Mouse (Mus musculus): ENCODE results near the gene Mfsd11. TPM values are rescaled to one million over a fixed set of nuclear protein-coding genes. Genes with fewer than 3 reads are reported as not detected.
"Not testable (repeated sequence)": the region's sequence is repeated elsewhere in the genome, so short reads cannot be mapped to it uniquely, and the experiment has no call there.

Mfsd11 gene
- total RNA-seq, 2 experiments from 2014 or later: 22.3 to 27.2 TPM

DNA sequence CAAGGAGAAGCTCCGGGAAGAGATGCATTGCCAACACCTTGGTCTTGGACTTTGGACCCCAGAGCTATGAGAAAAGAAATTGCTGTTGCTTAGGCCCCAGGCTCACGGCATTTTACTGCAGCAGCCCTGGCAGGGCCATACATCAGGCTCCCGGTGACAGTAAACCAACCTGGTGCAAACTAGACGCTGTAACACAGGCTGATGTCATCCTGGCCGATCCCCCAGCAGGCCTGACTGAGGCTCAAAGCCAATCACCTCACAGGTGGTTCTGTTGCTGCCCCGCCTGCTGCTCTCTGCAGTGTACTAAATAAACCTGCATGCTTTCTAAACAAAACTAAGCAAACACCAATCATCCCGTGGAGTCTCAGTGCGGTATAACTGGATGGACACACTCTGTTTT, 33.5 kb upstream of the Mfsd11 start:
- intact Hi-C loops (cut with DNase I; ENCODE audit: low total_unique reads): no loop called here

DNA sequence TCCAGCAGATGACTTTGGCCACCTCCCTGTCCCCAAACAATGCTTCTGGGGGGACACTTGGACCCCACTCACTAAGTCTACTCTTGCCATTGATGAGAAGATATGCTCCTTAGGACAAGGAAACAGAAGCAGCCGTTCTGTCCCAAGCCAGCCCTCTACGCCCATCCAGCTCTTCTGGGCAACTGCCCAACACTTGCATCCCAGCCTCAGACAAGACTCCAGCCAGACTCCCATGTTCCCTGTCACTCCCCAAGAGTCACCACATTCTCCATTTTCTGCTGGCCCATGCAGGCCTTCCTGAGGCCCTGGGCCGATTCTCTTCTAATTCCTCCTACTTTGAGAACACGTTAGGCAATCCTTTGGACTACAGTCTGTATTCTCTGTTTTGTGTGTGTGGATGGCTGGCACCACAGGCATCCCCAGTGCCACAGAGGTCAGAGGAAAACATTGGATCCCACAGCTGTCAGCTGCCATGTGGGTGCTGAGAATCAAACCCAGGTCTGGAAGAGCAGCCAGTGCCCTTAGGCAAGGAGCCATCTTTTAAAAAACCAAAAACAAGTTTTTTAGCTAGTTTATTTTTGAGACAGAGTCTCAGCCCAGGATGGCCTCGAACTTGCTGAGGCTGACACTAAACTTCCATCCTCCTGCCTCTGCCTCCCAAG, 32.2 kb upstream of the Mfsd11 start:
- DNase-seq: no peak
- intact Hi-C loops (cut with DNase I; ENCODE audit: low total_unique reads): no loop called here

More for the DNA sequence above, 33.5 kb upstream of the Mfsd11 start:
- no peak for DNase-seq

DNA sequence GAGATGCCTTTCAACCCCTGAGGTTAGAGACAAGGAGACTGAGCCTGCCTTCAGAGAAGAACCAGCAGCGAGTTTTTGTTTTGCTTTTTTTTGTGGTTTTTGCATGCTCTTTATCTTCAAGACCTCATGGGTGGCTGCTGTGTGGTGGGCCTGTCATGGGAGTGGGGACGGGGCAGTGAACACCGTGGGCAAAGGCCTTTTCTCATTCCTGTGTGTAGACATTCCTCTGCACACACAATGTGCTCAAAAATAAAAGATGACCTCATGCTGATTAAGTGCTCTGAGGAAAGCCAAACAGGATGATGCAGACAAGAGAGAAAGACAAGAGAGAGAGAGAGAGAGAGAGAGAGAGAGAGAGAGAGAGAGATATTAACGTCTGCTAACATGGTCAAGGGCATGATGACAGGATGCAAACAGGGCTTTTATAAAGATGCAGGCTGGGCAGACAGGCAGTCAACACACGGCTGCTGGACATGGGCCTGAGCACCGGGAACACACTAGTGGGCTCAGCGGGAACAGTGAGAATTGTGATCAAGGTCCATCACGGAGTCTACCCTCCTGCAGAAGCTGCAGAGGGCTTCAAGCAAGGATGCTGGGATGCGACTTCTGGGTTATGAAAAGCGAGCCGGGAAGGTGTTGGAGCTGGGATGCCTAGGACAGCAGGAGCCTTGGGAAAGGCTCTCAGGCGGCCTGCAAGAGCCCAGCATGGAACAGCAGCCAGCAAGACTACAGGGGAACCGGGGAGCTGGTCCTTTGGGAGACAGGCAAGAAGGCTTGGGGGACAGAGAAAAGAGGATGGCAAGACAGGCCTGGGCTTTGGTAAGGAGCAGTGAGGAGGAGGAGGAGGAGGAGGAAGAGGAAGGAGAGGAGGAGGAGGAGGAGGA, 30.9 kb upstream of the Mfsd11 start:
- no peak for DNase-seq

DNA sequence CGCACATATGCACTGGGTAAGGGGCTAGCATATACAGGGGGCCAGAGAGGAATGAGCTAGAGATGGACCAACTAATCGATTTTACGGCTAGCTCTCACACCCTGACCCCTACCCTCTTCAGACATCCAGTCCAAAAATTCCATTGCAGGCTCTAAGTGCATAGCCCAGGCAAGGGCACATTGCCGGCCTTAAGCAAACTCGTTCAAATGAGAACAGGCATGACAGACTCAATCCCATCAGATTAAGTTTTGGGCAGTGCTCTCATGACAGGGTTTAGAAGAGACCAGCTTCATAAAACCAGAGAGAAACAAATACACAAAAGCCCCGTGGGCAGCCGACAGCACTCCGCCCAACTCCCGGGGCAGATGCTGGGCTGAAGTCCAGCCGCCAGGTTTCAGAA, 30.0 kb upstream of the Mfsd11 start:
- no peak for DNase-seq
- intact Hi-C loops (cut with DNase I; ENCODE audit: low total_unique reads): no loop called here

More for the DNA sequence above, 30.9 kb upstream of the Mfsd11 start:
- intact Hi-C loops (cut with DNase I; ENCODE audit: low total_unique reads): no loop called here

DNA sequence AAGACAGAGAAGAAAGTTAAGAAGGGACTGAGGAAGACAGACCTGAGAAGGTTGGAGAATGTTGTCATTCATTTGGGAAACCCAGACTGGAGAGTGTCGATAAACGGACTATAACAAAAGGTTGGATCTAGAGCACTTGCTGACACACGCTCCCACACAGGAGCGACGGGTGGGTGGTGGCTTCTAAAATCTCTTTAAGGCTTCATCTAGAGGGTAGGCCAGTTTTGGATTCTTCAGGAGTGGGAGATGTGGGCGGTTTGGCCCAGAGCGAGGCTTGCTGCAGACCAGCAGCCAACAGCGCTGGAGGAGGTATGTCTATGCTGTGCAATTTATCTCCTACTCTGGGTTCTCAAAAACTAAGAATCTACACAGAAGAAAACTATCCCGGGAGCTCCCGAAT, 29.6 kb upstream of the Mfsd11 start:
- DNase-seq: no peak
- intact Hi-C loops (cut with DNase I; ENCODE audit: low total_unique reads): no loop called here

DNA sequence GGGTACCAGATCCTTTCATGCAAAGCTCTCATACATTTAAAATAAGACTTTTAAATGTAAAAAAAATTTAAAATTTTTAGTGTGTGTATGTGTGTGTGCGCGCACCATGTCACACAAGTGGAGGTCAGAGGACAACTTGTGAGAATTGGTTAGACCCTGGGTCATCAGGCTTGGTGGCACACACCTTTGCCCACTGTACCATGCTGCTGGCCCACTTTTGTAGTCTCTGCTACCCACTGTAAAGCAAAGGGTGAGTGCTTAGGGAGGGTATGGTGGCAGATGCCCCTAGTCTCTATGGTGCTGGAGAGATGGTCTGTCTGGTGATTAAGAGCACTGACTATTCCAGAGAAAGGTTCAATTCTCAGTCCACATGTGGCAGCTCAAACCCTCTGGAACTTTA, 29.0 kb upstream of the Mfsd11 start:
- intact Hi-C loops (cut with DNase I; ENCODE audit: low total_unique reads): no loop called here
- DNase-seq: no peak

DNA sequence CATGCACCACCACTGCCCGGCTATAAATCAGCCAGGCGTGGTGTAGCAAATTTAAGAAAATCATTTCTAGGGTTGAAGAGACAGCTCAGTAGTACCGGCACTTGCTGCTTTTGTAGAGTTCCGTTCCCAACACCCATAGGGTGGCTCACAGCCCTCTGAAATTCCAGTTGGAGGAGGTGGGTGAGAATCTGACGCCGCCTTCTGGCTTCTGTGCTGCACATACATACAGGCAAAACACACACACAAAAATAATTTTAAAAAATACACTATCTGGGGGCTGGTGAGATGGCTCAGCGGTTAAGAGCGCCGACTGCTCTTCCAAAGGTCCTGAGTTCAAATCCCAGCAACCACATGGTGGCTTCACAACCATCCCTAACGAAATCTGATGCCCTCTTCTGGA, 28.4 kb upstream of the Mfsd11 start:
- intact Hi-C loops (cut with DNase I; ENCODE audit: low total_unique reads); DNase-seq: not testable (repeated sequence)

DNA sequence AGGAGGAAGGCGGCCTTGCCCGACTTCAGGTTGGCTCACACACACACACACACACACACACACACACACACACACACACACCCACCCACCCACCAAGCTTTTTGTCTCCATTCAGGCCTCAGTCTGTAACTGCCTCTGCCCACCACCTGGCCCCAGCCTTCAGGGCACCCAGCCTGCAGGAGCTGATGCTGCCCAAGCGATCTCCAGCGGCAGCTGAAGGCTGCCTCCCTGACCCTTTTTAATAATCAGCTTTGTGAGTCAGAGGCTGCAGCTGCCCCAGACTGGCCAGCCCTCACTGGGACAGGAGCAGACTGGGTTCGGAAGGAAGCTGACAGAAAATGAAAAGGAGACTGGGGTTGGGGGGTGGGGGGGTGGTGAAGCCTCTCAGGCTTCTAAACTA, 27.0 kb upstream of the Mfsd11 start:
- intact Hi-C loops (cut with DNase I; ENCODE audit: low total_unique reads): no loop called here

DNA sequence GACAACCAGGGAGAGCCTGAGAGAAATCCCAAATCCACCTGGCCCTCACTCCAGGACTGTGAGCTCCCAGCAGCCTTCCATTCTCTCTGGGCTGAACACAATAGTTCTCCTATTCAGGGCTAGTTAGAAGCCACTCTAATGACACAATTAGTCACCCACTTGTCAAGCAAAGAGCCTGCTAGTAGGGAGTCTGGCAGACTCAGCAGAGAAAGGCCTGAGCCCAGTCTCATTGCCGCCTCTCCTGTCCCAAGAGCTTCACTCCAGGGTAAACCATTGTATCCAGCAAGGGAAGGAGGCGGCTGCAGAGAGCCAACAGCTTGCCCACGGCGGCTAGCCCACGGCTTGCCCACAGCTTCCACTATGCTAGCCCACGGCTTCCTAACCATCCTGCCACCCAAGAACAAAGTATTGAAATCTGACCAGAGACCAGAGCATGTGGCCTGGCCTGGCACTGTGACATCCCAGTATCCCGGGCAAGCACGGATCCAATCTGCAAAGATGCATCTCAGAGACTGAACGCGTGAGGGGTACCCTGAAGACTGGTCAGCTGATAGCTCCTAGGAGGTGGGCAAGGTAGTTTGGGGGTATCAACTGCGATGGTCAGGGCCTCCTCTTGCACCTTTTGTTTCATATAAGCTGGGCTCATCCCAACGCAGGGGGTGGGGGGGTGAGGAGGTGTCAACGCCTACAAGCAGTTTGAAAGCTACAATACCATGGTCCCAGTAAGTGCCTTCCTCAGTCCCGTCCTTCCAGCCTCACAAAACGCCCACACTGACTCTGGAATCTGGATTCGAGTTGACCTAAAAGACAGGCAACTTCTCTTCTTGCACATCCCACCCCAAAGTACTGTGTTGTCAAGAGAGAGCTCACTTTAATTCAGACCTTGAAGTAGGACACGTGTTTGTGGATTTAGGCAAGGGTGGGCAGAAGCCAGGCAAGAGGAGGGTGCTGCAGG, 25.4 kb upstream of the Mfsd11 start:
- DNase-seq: no peak
- intact Hi-C loops (cut with DNase I; ENCODE audit: low total_unique reads): no loop called here

More for the DNA sequence above, 27.0 kb upstream of the Mfsd11 start:
- peak; percentile 57 for DNase-seq

DNA sequence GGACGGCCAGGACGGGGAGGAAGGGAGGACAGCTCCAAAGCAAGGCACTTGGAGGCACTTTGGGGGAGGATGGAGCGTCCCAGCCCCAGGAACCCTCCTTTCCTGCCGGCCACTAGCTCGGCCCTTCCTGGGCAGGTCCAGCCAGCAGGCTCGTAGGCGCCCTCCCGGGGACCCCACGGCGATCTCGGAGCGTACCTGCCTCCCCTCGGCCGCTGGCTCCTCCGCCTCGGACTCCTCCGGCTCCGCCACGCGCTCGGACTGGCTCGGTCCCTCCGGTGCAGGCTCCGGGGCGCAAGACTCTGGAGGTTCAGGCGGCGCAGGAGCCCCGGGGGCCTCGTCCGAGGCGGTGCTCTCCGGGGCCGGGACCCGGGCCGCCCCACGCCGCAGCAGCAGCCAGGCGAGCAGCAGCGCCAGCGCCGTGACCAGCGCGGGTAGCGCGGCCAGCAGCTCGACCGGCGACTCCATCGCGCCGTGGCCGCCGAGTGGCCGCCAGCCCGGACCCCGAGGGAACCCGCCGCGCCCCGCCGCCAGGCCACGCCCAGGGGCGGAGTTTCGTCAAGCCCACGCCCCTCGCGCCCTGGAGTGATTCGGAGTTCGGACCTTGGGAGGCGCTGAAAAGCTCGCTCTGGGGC, 24.6 kb upstream of the Mfsd11 start, which contains the start of gene Mxra7:
Gene Mxra7 (minus strand): TSS at position 513 of the 632 bp plus-strand sequence.
- DNase-seq: peak; percentile 88
- intact Hi-C loops (cut with DNase I; ENCODE audit: low total_unique reads): no loop called here

DNA sequence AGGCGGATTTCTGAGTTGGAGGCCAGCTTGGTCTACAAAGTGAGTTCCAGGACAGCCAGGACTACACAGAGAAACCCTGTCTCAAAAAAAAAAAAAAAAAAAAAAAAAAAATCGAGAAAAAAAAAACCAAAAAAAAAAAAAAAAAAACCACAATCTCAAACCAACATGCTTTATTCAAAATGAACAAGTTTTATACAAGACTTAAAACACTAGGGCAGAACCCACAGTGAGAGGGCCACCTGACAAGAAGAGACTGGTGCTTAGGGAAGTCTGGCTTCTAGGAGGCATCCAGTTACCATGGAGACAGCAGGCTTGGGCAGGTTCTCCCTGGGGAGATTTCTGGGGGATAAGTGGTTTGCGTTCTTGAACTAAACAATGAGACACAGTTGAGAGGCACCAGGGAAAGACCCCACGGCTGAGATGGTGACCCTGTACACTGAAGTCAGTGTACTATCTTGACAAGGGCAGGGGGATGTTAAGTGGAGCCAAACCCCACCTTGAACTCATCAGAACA, 20.0 kb upstream of the Mfsd11 start:
- intact Hi-C loops (cut with DNase I; ENCODE audit: low total_unique reads): no loop called here
- no peak for DNase-seq

DNA sequence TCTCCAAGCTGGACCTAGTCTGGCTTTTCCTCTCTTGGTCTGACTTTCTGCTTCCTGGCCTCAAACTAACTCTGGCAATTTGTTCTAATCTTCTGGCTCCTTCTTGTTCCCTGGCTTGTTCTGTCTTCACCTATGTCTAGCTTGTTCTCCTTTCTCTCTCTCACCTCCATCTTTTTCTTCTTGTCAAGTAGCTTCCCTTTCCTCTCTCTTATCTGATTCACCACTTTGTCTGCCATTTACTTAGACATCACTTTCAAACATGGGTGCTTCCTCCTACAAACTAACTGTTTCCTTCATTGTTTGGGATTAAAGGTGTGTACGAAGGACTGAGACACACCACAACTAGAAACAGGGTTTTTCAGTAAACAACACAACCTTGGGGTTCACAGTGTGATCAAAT, 17.3 kb upstream of the Mfsd11 start:
- no peak for DNase-seq
- intact Hi-C loops (cut with DNase I; ENCODE audit: low total_unique reads): no loop called here

DNA sequence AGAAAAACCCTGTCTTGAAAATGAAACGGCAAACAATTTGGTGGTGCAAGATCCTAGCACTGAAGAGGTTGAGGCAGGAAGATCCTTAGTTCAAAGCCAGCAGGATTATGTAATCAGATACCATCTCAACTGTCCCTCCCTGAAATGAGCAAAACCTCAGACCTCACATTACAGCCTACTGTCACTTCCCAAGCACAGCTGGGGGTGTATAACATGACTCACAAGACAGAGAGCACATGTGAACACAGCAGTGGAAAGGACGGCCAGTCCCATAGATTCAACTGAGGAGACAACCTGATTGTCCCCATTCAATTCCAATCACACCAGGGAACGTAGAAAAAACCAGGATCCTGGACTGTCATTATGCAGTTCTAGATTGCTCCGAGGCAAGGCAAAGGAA, 16.0 kb upstream of the Mfsd11 start:
- intact Hi-C loops (cut with DNase I; ENCODE audit: low total_unique reads): no loop called here

DNA sequence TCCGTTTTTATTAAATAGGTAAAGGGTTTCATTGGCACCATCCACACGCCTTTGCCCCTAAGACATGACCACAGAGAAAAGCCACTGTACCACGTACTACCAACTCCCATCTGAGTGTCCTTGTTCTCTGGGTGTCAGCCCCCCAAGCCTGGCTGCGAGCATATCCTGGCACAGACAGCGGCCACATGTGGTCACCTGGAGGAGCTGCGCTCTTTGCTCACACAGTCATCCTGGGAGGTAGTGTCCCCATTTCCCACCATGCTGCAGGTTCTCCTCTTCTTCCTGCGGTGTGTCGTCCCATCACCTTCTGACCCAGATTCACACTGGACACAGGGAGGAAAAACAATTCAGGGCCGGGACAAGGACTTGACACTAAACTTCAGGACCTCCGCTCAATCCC, 14.8 kb upstream of the Mfsd11 start:
- no peak for DNase-seq
- intact Hi-C loops (cut with DNase I; ENCODE audit: low total_unique reads): no loop called here

More for the DNA sequence above, 16.0 kb upstream of the Mfsd11 start:
- no peak for DNase-seq

DNA sequence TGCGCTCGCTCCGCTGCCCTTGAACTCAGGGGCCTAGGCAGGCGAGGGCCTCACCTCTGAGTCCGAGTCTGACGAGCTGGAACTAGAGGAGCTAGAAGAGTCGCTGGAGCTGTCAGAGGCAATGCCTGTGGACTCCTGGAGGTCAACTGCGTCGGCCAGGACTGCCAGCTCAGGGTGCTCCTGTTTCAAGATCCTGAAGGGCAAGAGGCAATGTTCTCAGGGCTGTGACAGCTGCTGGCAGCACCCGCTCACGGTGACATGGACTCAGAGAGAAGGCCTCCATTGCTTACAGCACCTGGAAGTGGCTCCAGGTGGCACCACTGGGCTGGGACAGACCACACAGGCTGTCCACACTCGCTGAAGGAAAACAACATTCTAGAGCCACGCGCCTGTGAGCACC, 13.3 kb upstream of the Mfsd11 start:
- intact Hi-C loops (cut with DNase I; ENCODE audit: low total_unique reads): no loop called here
- DNase-seq: no peak

DNA sequence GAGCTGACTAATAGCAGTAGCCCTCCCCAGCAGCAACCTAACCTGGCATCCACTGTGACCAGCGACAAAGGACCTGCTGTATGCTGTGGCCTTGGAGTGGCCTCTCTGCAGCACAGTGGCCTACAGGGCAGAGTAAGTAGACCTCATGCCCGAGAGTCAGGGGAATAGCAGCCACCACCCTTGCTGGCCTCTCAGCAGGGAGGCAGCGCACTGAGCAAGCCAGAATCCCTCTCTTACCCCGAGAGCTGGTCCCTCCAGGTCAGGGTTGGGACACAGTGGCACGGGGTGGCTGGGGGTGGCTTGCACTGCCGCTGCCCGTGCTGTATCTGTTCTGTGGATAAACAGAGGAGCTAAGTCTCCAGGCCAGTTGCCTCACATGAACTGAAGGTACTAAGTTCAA, 12.6 kb upstream of the Mfsd11 start:
- no peak for DNase-seq
- intact Hi-C loops (cut with DNase I; ENCODE audit: low total_unique reads): no loop called here

DNA sequence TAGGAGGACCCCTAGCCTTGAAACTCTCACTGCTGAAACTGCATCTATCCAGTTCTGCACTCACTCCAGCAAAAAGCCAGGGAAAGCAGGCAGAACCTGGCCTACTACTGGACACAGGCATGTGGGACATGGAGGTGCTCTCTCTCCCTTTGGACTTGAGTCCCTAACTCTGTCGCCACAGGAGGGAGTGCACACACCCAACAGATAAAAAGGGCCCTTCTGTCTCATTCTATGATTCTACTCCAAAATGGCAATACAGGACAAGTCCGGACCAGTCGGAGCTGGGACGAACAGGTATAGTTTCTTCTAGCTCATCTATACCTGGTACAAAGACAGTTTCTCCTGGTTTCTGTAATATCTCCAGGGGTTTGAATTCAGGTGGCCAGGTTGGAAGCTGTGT, 11.5 kb upstream of the Mfsd11 start:
- intact Hi-C loops (cut with DNase I; ENCODE audit: low total_unique reads): no loop called here
- no peak for DNase-seq

DNA sequence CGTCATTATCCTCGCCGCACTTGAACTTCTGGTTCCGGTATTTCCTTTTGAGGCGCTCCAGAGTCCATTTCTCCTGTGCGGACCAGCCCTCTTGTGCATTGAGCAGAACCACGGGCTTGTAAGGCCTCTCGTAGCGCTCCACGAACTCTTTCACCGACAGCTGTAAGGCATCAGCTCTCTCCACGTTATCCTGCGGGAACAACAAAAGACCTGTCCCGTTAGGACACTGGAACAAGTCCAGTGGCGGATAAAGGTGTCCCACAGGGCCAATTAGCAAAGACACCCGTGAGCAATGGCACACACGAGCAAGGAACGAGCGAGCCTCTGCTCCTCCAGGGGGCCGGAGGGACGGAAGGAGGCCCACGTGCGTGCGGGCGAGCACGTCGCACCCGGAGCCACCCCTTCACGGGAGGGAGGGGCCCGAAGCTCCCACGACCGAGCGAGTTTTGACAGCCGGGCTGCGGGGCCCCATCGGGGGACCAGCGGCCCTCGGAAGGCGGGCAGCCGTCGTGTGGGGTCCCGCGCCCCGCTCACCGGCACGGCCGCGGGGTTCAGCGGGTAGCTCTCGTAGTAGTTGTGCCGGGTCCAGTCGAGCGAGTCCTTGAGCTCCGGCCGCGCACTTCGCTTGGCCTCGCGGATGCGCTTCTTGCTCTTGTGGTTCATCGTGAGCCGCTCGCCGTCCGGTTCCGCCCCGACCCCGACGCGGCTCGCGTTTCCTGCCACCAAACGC, 9.5 kb upstream of the Mfsd11 start:
- intact Hi-C loops (cut with DNase I; ENCODE audit: low total_unique reads): no loop called here
- peak; percentile 75 for DNase-seq

All from gastrocnemius, postnatal 14 days (tissue).